Mouse (Mus musculus) lung, embryonic 14.5 days (tissue): ENCODE data around the gene Dpf3. TPM values are rescaled to one million over a fixed set of nuclear protein-coding genes. Genes with fewer than 3 reads are reported as not detected.

Experiments
- ATAC-seq: fragments of 200-750 bp; cut with Nextera tagmentation; 2 replicates; pipeline ENCODE4 v1.8.0; 2017; ENCODE audit warnings: mild to moderate bottlenecking, moderate TSS enrichment, moderate library complexity; ENCODE audit not compliant: insufficient read depth
- DNase-seq: peaks from one replicate; pipeline ENCODE4 v3.0.0-alpha.2; 2015
- H3K27ac ChIP-seq: fragments of 300-500 bp; sonication (generic); 2 replicates; pipeline ENCODE4 v1.5.1; 2014; ENCODE audit warnings: low read depth, mild to moderate bottlenecking, moderate library complexity
- H3K27me3 ChIP-seq: fragments of 300-500 bp; sonication (generic); 2 replicates; pipeline ENCODE4 v1.6.1; 2014; ENCODE audit warnings: low read length, control low read depth; ENCODE audit not compliant: insufficient read depth
- H3K36me3 ChIP-seq: fragments of 300-500 bp; sonication (generic); 2 replicates; pipeline ENCODE4 v1.6.1; 2014; ENCODE audit warnings: control low read depth; ENCODE audit not compliant: insufficient read depth
- H3K4me1 ChIP-seq: fragments of 300-500 bp; sonication (generic); 2 replicates; pipeline ENCODE4 v1.6.1; 2014; ENCODE audit warnings: antibody characterized with exemption, control low read depth; ENCODE audit not compliant: insufficient read depth
- H3K4me2 ChIP-seq: fragments of 300-500 bp; sonication (generic); 2 replicates; pipeline ENCODE4 v1.6.1; 2014; ENCODE audit warnings: mild to moderate bottlenecking
- H3K4me3 ChIP-seq: fragments of 300-500 bp; sonication (generic); 2 replicates; pipeline ENCODE4 v1.5.1; 2014; ENCODE audit warnings: low read depth, low read length
- H3K9ac ChIP-seq: fragments of 300-500 bp; sonication (generic); 2 replicates; pipeline ENCODE4 v1.6.1; 2014
- H3K9me3 ChIP-seq: fragments of 300-500 bp; sonication (generic); 2 replicates; pipeline ENCODE4 v1.6.1; 2016; ENCODE audit warnings: low read depth, low read length, control low read depth
- CTCF ChIP-seq: IDR thresholded peaks from 2 replicates; pipeline ENCODE4 v1.5.1; 2016; ENCODE audit warnings: antibody characterized with exemption, low read depth
- WGBS: fragments of 180-500 bp; shearing (Covaris S2); extraction: QIAGEN DNeasy Blood & Tissue Kit; methylation state at CpG from one replicate; pipeline ENCODE4 v1.1.7; 2014; 5-methylcytosine and 5-hydroxymethylcytosine counted together
- polyA plus RNA-seq: library from polyadenylated mRNA; unstranded; fragments of >200 nt; fragmentation: Nextera tagmentation; extraction: Ambion mirVana; gene quantifications from 2 replicates; pipeline ENCODE4 v1.2.1, GENCODE M21; 2014

Dpf3 gene
- polyA plus RNA-seq, 1 experiment from 2014 or later: 3.1 TPM

DNA sequence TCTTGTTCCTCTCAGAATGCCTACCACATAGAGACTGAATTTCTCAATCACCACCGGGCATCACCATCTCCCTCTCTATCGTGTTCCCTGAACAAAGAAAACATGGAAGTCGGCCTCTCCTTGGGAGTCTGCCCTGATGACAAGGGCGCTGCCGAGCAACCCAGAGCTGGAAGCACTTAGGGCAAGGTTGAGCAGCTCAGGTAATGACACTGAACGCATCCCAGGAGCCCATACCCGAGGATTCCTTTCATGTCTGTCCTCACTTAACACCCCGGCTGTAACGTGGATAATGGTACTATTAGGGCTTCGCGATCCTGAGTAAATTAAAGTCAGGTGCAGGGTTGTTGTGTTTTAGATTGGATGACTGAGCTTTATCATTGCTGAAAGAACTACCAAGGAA is 176.9 kb downstream of the Dpf3 start:
- Histone ChIP-seq H3K4me2 (no peak overlapping the region), H3K9ac (no peak overlapping the region), H3K27ac (no peak overlapping the region), H3K9me3 (no peaks in the 10 kb centered on the region), H3K27me3 (no peaks in the 10 kb centered on the region), H3K4me1 (no peaks in the 10 kb centered on the region), H3K36me3 (no peaks in the 10 kb centered on the region), H3K4me3 (no peak overlapping the region)
- 76% methylated on average over 11 of the region's 11 CpGs for WGBS
- DNase-seq (no peak), ATAC-seq (no peak)
- TF ChIP-seq CTCF: no peak

DNA sequence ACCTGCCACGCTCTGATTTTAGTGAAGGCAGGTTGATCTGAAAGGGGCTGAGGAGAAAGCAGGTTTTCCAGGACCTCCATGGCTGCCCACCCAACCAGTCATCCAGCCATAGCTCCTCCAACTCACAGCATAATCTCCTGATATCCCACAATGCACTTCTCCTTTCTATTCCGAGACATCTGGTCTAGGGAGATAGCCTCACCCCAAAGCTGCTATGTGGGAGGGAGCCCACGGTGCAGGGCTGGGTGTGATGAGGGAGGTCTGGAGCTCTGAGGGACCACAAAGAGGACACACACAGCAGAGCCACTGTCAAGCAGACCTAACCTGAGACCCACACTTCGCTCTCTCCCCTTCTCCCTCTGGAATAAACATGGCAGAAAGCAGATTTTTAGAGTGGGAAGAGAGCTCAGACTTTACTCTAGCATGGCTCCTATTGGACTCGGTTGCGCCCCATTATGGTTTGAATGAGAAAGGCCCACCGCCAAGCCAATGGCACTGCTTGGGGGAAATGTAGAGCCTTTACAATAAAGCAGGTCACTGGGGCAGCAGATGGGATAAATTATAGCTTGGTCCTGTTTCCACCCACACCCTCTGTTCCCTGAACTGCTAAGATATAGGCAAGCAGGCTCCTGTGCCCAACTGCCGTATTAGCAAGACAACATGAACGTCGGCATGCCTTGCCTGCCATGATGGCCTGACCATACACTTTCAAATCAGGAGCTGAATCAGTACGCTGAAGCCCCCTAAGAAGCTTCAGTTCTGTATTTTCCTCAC is 178.3 kb downstream of the Dpf3 start:
- no peak overlapping the region for H3K4me3 ChIP-seq
- no peaks in the 10 kb centered on the region for H3K36me3 ChIP-seq
- no peaks in the 10 kb centered on the region for H3K9me3 ChIP-seq
- H3K27me3 ChIP-seq: no peaks in the 10 kb centered on the region
- 83% methylated on average over 11 of the region's 11 CpGs for WGBS
- H3K4me1 ChIP-seq: no peaks in the 10 kb centered on the region
- no peak overlapping the region for H3K4me2 ChIP-seq
- H3K27ac ChIP-seq: no peak overlapping the region
- DNase-seq (no peak), ATAC-seq (no peak)
- no peak for TF ChIP-seq CTCF
- H3K9ac ChIP-seq: no peak overlapping the region

DNA sequence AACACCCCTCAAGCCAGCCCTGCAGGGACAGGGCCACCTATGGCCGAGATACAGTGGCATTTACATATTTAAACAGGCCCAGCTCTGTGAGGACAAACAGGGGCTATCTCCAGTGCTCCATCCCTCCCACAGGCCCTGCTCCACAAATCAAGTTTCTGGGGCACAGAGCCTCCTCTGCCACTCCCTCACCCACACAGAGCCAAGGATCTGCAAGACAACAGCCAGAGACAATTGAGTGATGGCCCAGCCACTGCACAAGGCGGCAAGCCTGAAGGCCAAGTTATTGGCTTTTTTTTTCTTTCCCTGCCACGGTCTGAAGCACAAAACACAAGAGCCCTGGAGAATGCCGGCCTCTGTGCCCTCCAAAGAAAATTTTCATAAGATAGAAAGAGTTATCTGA is 178.9 kb downstream of the Dpf3 start:
- no peaks in the 10 kb centered on the region for H3K9me3 ChIP-seq
- ATAC-seq (no peak), DNase-seq (no peak)
- 66% methylated on average over 4 of the region's 4 CpGs for WGBS
- H3K4me1 ChIP-seq: no peaks in the 10 kb centered on the region
- H3K4me2 ChIP-seq: no peak overlapping the region
- no peak overlapping the region for H3K9ac ChIP-seq
- no peak overlapping the region for H3K4me3 ChIP-seq
- no peaks in the 10 kb centered on the region for H3K27me3 ChIP-seq
- no peak for TF ChIP-seq CTCF
- no peak overlapping the region for H3K27ac ChIP-seq
- no peaks in the 10 kb centered on the region for H3K36me3 ChIP-seq

DNA sequence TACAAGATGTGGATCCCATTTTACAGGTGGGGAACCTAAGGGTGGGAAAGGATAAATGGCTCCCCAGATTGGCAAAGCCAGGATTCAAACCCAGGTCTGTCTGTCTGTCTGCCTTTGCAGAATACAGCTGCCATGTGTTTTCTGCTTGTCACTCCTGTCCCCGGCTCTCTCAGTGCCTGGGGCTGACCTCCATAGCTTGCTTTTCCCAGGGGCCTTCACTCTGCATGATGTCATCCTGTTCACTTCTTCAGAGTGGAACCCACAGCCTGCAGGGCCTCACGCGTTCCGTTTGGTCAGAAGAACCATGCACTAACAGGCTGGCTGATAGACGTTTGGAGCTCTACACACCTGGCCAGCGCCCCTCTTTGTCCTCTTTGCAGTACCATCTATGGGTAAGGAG is 184.3 kb downstream of the Dpf3 start:
- 57% methylated on average over 6 of the region's 6 CpGs for WGBS
- H3K27me3 ChIP-seq: no peaks in the 10 kb centered on the region
- DNase-seq: no peak
- no peaks in the 10 kb centered on the region for H3K36me3 ChIP-seq
- no peak for ATAC-seq
- H3K27ac ChIP-seq: no peak overlapping the region
- H3K4me3 ChIP-seq: no peak overlapping the region
- H3K9me3 ChIP-seq: no peaks in the 10 kb centered on the region
- no peak overlapping the region for H3K4me2 ChIP-seq
- TF ChIP-seq CTCF: no peak
- H3K4me1 ChIP-seq: peaks cover 4% of the 10 kb centered on the region; the same call in 1 of the 2 replicates
- no peak overlapping the region for H3K9ac ChIP-seq

DNA sequence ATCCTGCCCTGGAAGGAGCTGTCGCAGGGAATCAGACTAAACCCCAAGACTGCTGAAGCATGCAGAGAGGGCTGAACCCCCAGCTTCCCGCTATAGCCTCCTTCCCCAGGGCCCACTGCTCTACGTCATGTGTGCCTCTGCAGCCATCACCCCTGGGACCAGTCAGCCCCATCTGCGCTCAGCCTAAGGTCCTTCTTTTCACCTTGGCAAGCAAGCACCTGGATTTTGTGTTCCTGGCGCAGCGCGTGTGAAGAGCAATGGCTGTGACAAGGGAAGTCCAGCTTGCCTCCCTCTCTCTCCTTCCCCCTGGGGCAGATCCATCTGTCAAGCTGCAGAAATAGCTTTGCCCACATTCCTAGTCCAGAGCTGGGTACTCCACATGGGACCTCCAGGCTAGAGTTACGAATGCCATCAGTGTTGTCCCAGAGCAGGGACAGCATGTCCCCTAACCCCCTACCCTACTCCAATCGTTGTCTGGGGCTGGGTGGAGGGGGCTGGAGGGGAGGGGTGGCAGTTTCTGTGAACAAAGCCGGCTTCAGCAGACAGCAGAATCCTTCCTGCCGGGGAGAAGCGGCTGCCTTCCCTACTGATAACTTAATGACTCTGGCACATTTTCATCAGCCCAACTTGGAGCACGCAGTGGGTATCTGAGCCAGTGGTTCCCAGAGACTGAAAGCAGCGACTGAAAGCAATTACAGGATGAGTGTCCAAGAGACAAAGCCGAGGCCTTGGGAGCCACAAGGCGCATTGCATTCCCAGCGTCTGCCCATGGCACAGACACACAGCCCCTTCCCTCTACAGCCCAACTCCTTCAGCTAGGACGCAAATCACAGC is 185.0 kb downstream of the Dpf3 start:
- ATAC-seq (peak; percentile 49; the same call in 1 of the 2 replicates), DNase-seq (peak; percentile 59)
- peak overlapping the region; percentile 38; the same call in 1 of the 2 replicates for H3K27ac ChIP-seq
- H3K27me3 ChIP-seq: no peaks in the 10 kb centered on the region
- TF ChIP-seq CTCF: no peak
- WGBS: 38% methylated on average over 18 of the region's 18 CpGs
- no peak overlapping the region for H3K9ac ChIP-seq
- H3K4me3 ChIP-seq: no peak overlapping the region
- no peaks in the 10 kb centered on the region for H3K36me3 ChIP-seq
- H3K9me3 ChIP-seq: no peaks in the 10 kb centered on the region
- H3K4me2 ChIP-seq: 0 out of 2 replicates have a peak overlapping the region, but pooled peaks have one; percentile 15
- H3K4me1 ChIP-seq: peaks cover 4% of the 10 kb centered on the region; the same call in 1 of the 2 replicates

DNA sequence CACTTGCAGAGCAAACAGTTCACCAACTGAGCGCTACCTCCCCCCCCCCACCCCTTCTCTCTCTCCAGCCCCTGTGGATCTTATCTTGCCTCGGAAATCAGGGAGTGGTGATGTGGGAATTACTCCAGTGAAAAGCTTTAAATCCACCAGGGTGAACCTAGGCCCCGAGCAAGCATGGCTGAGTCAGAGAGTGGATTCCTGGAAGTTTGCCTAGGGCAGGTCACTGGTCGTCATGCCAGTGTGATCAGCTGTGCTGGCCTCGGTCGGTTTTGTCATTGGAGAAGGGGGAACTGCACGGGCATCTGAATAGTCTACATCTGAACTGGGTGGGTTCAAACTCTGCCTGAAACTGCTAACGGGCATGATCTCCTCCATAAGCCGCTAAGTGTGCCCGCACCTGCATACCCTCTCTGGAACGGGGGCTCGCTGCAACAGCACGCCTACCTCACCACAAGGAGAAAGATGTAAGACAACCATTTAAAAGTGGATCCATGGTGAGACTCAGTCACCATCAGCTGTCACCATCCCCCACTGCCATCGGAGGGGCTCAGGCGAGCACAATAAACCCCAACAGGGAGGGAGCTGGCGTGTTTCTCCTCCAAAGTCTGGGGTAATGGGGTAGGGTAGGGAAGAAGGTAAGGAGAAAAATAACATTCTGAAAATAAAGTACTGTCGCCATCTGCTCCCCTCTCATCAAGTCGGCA is 185.7 kb downstream of the Dpf3 start:
- no peak overlapping the region for H3K27ac ChIP-seq
- H3K4me1 ChIP-seq: peaks cover 4% of the 10 kb centered on the region; the same call in 1 of the 2 replicates
- H3K9me3 ChIP-seq: no peaks in the 10 kb centered on the region
- no peak overlapping the region for H3K4me3 ChIP-seq
- H3K27me3 ChIP-seq: no peaks in the 10 kb centered on the region
- no peak overlapping the region for H3K4me2 ChIP-seq
- DNase-seq (no peak), ATAC-seq (no peak)
- no peak overlapping the region for H3K9ac ChIP-seq
- TF ChIP-seq CTCF: no peak
- H3K36me3 ChIP-seq: no peaks in the 10 kb centered on the region
- 71% methylated on average over 18 of the region's 18 CpGs for WGBS
